Mouse (Mus musculus) small intestine, adult 2 months (tissue): ENCODE results near the gene Utp18.

Experiments used
- CTCF ChIP-seq: fragments of 200-500 bp; IDR thresholded peaks from 2 replicates; pipeline ENCODE4 v1.5.1; 2012; ENCODE audit warnings: low read depth, mild to moderate bottlenecking, control low read depth, inconsistent platforms, low read length, moderate library complexity, mixed read lengths; ENCODE audit not compliant: insufficient replicate concordance, insufficient read length; ENCODE audit errors: extremely low read depth
- POLR2A ChIP-seq: fragments of 200-500 bp; IDR thresholded peaks from 2 replicates; pipeline ENCODE4 v1.6.1; 2012; ENCODE audit warnings: low read depth, mild to moderate bottlenecking, control low read depth, inconsistent platforms, low read length, moderate library complexity

DNA sequence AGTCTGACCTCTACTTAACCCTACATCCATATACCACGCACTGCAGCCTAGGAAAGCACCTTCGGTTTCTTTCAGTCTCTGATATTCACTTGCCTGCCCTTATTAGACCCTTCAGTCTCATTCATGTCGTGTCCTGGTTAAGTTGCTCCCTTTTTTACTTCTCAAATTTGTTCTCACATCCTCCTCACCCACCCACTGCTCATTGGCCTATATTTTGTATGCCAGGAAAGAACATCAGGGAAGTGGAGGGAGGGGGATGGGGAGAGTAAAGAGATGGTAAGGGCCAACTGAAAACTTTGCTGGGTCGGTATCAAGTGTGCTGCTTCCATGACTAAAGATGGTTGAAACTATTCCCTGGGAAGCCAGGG lies 1.5 kb upstream of the Utp18 start:
- TF ChIP-seq CTCF (no peak), POLR2A (no peak)
